Mouse (Mus musculus) CD8-positive naive resting alpha-beta T cell, adult 2 months (primary cell): Measurements from ENCODE around the gene Morc1.

Experiments used
- DNase-seq, 2 experiments: peaks; one replicate each; pipeline ENCODE4 v3.0.0; 2022; ENCODE audit warnings: low read depth in 2 of 2, low spot score in 2 of 2

Morc1 gene

GRCm38 (mm10) chr16:48623447-48623846 is 192.4 kb downstream of the Morc1 start:
- peak; percentile 17 to 44 for DNase-seq

- no peak for DNase-seq
These were observed 195.1 kb downstream of the Morc1 start for GRCm38 (mm10) chr16:48626186-48626585.

GRCm38 (mm10) chr16:48627296-48627695 is 196.3 kb downstream of the Morc1 start:
- DNase-seq: peak in 1 of 2 experiments; percentile 5

GRCm38 (mm10) chr16:48629710-48630109 is 198.7 kb downstream of the Morc1 start:
- DNase-seq: no peak

GRCm38 (mm10) chr16:48630466-48630865 is 199.4 kb downstream of the Morc1 start:
- no peak for DNase-seq

GRCm38 (mm10) chr16:48632351-48632750 is 201.3 kb downstream of the Morc1 start:
- DNase-seq: no peak

- DNase-seq: no peak
These were observed 215.2 kb downstream of the Morc1 start for GRCm38 (mm10) chr16:48646246-48646645.

- DNase-seq: peak; percentile 12 to 28
These were observed 240.7 kb downstream of the Morc1 start for GRCm38 (mm10) chr16:48671696-48672095.

- no peak for DNase-seq
These were observed 241.6 kb downstream of the Morc1 start for GRCm38 (mm10) chr16:48672664-48673063.

- peak; percentile 62 to 72 for DNase-seq
These were observed 244.6 kb downstream of the Morc1 start for GRCm38 (mm10) chr16:48675607-48676006.

- no peak for DNase-seq
These were observed 245.2 kb downstream of the Morc1 start for GRCm38 (mm10) chr16:48676205-48676604.

GRCm38 (mm10) chr16:48677381-48677780 is 246.3 kb downstream of the Morc1 start:
- no peak for DNase-seq

GRCm38 (mm10) chr16:48678029-48678428 is 247.0 kb downstream of the Morc1 start:
- no peak for DNase-seq
